Mouse (Mus musculus) stomach, embryonic 14.5 days (tissue): ENCODE measurements around the gene Mpzl3. TPM values are rescaled to one million over a fixed set of nuclear protein-coding genes. Genes with fewer than 3 reads are reported as not detected.
A peak's percentile ranks its signal among the peaks of the same experiment; 100 is the strongest.

Experiments used
- ATAC-seq: fragments of 200-750 bp; cut with Nextera tagmentation; 2 replicates; pipeline ENCODE4 v1.8.0; 2017; ENCODE audit warnings: low read depth, moderate TSS enrichment; ENCODE audit not compliant: insufficient number of reproducible peaks, insufficient read depth, low FRiP score
- H3K27ac ChIP-seq: fragments of 300-500 bp; sonication (generic); 2 replicates; pipeline ENCODE4 v1.5.1; 2014; ENCODE audit warnings: mild to moderate bottlenecking, low read length, moderate library complexity, mixed read lengths
- H3K27me3 ChIP-seq: fragments of 300-500 bp; sonication (generic); 2 replicates; pipeline ENCODE4 v1.6.1; 2014; ENCODE audit warnings: low read length, control low read depth, mixed read lengths; ENCODE audit not compliant: control insufficient read depth, insufficient read depth
- H3K36me3 ChIP-seq: fragments of 300-500 bp; sonication (generic); 2 replicates; pipeline ENCODE4 v1.6.1; 2014; ENCODE audit warnings: mild to moderate bottlenecking, control low read depth, low read length, moderate library complexity, mixed read lengths; ENCODE audit not compliant: control insufficient read depth, insufficient read depth
- H3K4me1 ChIP-seq: fragments of 300-500 bp; sonication (generic); 2 replicates; pipeline ENCODE4 v1.6.1; 2014; ENCODE audit warnings: low read length, control low read depth, mixed read lengths; ENCODE audit not compliant: control insufficient read depth, insufficient read depth
- H3K4me2 ChIP-seq: fragments of 300-500 bp; sonication (generic); replicated peaks from 2 replicates; pipeline ENCODE4 v1.6.1; 2014; ENCODE audit warnings: low read depth, low read length, control low read depth
- H3K4me3 ChIP-seq: fragments of 300-500 bp; sonication (generic); 2 replicates; pipeline ENCODE4 v1.5.1; 2014; ENCODE audit warnings: low read depth, low read length, control low read depth
- H3K9ac ChIP-seq: fragments of 300-500 bp; sonication (generic); replicated peaks from 2 replicates; pipeline ENCODE4 v1.6.1; 2014; ENCODE audit warnings: low read depth, mild to moderate bottlenecking, control low read depth, low read length, moderate library complexity, mixed read lengths
- H3K9me3 ChIP-seq: fragments of 300-500 bp; sonication (generic); 2 replicates; pipeline ENCODE4 v1.6.1; 2016; ENCODE audit warnings: low read depth, low read length, control low read depth; ENCODE audit not compliant: control insufficient read depth
- WGBS: fragments of 180-500 bp; shearing (Covaris S2); extraction: QIAGEN DNeasy Blood & Tissue Kit; methylation state at CpG from one replicate; pipeline ENCODE4 v1.1.7; 2014; 5-methylcytosine and 5-hydroxymethylcytosine counted together
- polyA plus RNA-seq: library from polyadenylated mRNA; unstranded; fragments of >200 nt; fragmentation: Nextera tagmentation; extraction: Ambion mirVana; gene quantifications from 2 replicates; pipeline ENCODE4 v1.2.1, GENCODE M21; 2014

Mpzl3 gene
- polyA plus RNA-seq, result 3.1 and 4.6 TPM in 2 replicates

GRCm38 (mm10) chr9:45055082-45055713, at the start of gene Mpzl3:
Mpzl3 (plus strand) TSS chr9:45055186.
- no peaks in the 10 kb centered on the region for H3K4me1 ChIP-seq
- under 1% methylated on average over 33 of the region's 33 CpGs for WGBS
- H3K9ac ChIP-seq, result peak within 1 kb of the TSS; percentile 37; the same call in 1 of the 2 replicates
- H3K9me3 ChIP-seq, result no peaks in the 10 kb centered on the region
- peak within 1 kb of the TSS; percentile 97 for H3K27ac ChIP-seq
- H3K27me3 ChIP-seq, result no peaks in the 10 kb centered on the region
- H3K36me3 ChIP-seq, result no peaks in the 10 kb centered on the region
- ATAC-seq, result peak; percentile 93
- peak within 1 kb of the TSS; percentile 54 for H3K4me2 ChIP-seq
- H3K4me3 ChIP-seq, result peak within 1 kb of the TSS; percentile 62

GRCm38 (mm10) chr9:45007404-45007803, 47.6 kb upstream of the Mpzl3 start:
- Histone ChIP-seq H3K36me3 (no peaks in the 10 kb centered on the region), H3K4me1 (no peaks in the 10 kb centered on the region), H3K9ac (no peak overlapping the region), H3K27ac (no peak overlapping the region), H3K4me2 (no peak overlapping the region), H3K9me3 (no peaks in the 10 kb centered on the region), H3K4me3 (no peak overlapping the region), H3K27me3 (no peaks in the 10 kb centered on the region)
- WGBS, result 68% methylated on average over 12 of the region's 12 CpGs
- no peak for ATAC-seq

- H3K9me3 ChIP-seq, result no peaks in the 10 kb centered on the region
- no peaks in the 10 kb centered on the region for H3K36me3 ChIP-seq
- 80% methylated on average over 4 of the region's 4 CpGs for WGBS
- H3K27me3 ChIP-seq, result no peaks in the 10 kb centered on the region
- H3K9ac ChIP-seq, result no peak overlapping the region
- H3K4me1 ChIP-seq, result no peaks in the 10 kb centered on the region
- no peak overlapping the region for H3K27ac ChIP-seq
- H3K4me3 ChIP-seq, result no peak overlapping the region
- H3K4me2 ChIP-seq, result no peak overlapping the region
- no peak for ATAC-seq
Measured at GRCm38 (mm10) chr9:45008342-45008741, 46.6 kb upstream of the Mpzl3 start.

- no peak within 1 kb of the TSS for H3K4me2 ChIP-seq
- 82% methylated on average over 19 of the region's 19 CpGs for WGBS
Measured at GRCm38 (mm10) chr9:45009180-45010078, 45.6 kb upstream of the Mpzl3 start, which contains the start of gene Cd3e. Cd3e (minus strand) TSS chr9:45009627.

GRCm38 (mm10) chr9:45010461-45010860, 44.5 kb upstream of the Mpzl3 start:
- Histone ChIP-seq H3K27me3 (no peaks in the 10 kb centered on the region), H3K4me2 (no peak overlapping the region), H3K9me3 (no peaks in the 10 kb centered on the region), H3K4me1 (no peaks in the 10 kb centered on the region), H3K9ac (no peak overlapping the region), H3K27ac (no peak overlapping the region), H3K36me3 (no peaks in the 10 kb centered on the region), H3K4me3 (no peak overlapping the region)
- no peak for ATAC-seq
- WGBS, result 69% methylated on average over 4 of the region's 4 CpGs

More at GRCm38 (mm10) chr9:45009180-45010078, 45.6 kb upstream of the Mpzl3 start, which contains the start of gene Cd3e:
- Histone ChIP-seq H3K36me3 (no peaks in the 10 kb centered on the region), H3K9me3 (no peaks in the 10 kb centered on the region), H3K4me3 (no peak within 1 kb of the TSS), H3K27me3 (no peaks in the 10 kb centered on the region), H3K4me1 (no peaks in the 10 kb centered on the region), H3K27ac (no peak within 1 kb of the TSS), H3K9ac (no peak within 1 kb of the TSS)
- no peak for ATAC-seq

- 39% methylated on average over 6 of the region's 6 CpGs for WGBS
Measured at GRCm38 (mm10) chr9:45011291-45011690, 43.7 kb upstream of the Mpzl3 start.

GRCm38 (mm10) chr9:45014879-45015278, 40.1 kb upstream of the Mpzl3 start:
- H3K4me1 ChIP-seq, result no peaks in the 10 kb centered on the region
- no peaks in the 10 kb centered on the region for H3K9me3 ChIP-seq
- H3K27ac ChIP-seq, result no peak overlapping the region
- ATAC-seq, result no peak
- no peak overlapping the region for H3K9ac ChIP-seq
- H3K36me3 ChIP-seq, result no peaks in the 10 kb centered on the region
- no peak overlapping the region for H3K4me3 ChIP-seq
- H3K27me3 ChIP-seq, result no peaks in the 10 kb centered on the region
- 41% methylated on average over 2 of the region's 2 CpGs for WGBS
- H3K4me2 ChIP-seq, result no peak overlapping the region

More at GRCm38 (mm10) chr9:45011291-45011690, 43.7 kb upstream of the Mpzl3 start:
- Histone ChIP-seq H3K4me3 (no peak overlapping the region), H3K27ac (no peak overlapping the region), H3K27me3 (no peaks in the 10 kb centered on the region), H3K4me1 (no peaks in the 10 kb centered on the region), H3K9me3 (no peaks in the 10 kb centered on the region), H3K9ac (no peak overlapping the region), H3K4me2 (no peak overlapping the region), H3K36me3 (no peaks in the 10 kb centered on the region)
- ATAC-seq, result no peak

GRCm38 (mm10) chr9:45015841-45016240, 39.1 kb upstream of the Mpzl3 start:
- H3K27me3 ChIP-seq, result no peaks in the 10 kb centered on the region
- no peak overlapping the region for H3K4me3 ChIP-seq
- ATAC-seq, result no peak
- WGBS, result 60% methylated on average over 3 of the region's 3 CpGs
- no peak overlapping the region for H3K4me2 ChIP-seq
- H3K27ac ChIP-seq, result no peak overlapping the region
- no peaks in the 10 kb centered on the region for H3K4me1 ChIP-seq
- no peak overlapping the region for H3K9ac ChIP-seq
- no peaks in the 10 kb centered on the region for H3K36me3 ChIP-seq
- H3K9me3 ChIP-seq, result no peaks in the 10 kb centered on the region
